Mouse (Mus musculus) forebrain, postnatal 0 days (tissue): ENCODE measurements at regions not wholly inside any gene's neighbourhood (a gene's known extent, or its start where the extent isn't known, plus 50 kb on each side); places are given as distances from the start of the nearest gene placed in this dataset.

Experiments
- ATAC-seq: fragments of 200-750 bp; cut with Nextera tagmentation; 2 replicates; pipeline ENCODE4 v1.8.0; 2017; ENCODE audit warnings: mild to moderate bottlenecking, moderate library complexity
- DNase-seq: peaks from one replicate; pipeline ENCODE4 v3.0.0-alpha.2; 2015
- H3K27ac ChIP-seq: fragments of 300-500 bp; sonication (generic); 2 replicates; pipeline ENCODE4 v1.5.1; 2014; ENCODE audit warnings: low read depth, mild to moderate bottlenecking, antibody characterized with exemption, low read length, moderate library complexity, mixed read lengths
- H3K27me3 ChIP-seq: fragments of 300-500 bp; sonication (generic); 2 replicates; pipeline ENCODE4 v1.6.1; 2014; ENCODE audit warnings: mild to moderate bottlenecking, low read length, mixed read lengths; ENCODE audit not compliant: insufficient read depth
- H3K36me3 ChIP-seq: fragments of 300-500 bp; sonication (generic); 2 replicates; pipeline ENCODE4 v1.6.1; 2014; ENCODE audit warnings: mild to moderate bottlenecking, moderate library complexity; ENCODE audit not compliant: insufficient read depth
- H3K4me1 ChIP-seq: fragments of 300-500 bp; sonication (generic); 2 replicates; pipeline ENCODE4 v1.6.1; 2014; ENCODE audit warnings: antibody characterized with exemption; ENCODE audit not compliant: insufficient read depth
- H3K4me2 ChIP-seq: fragments of 300-500 bp; sonication (generic); 2 replicates; pipeline ENCODE4 v1.6.1; 2014; ENCODE audit warnings: low read depth, mild to moderate bottlenecking, moderate library complexity
- H3K4me3 ChIP-seq: fragments of 300-500 bp; sonication (generic); 2 replicates; pipeline ENCODE4 v1.5.1; 2014; ENCODE audit warnings: low read depth, low read length, mixed read lengths
- H3K9ac ChIP-seq: fragments of 300-500 bp; sonication (generic); 2 replicates; pipeline ENCODE4 v1.6.1; 2014; ENCODE audit warnings: mild to moderate bottlenecking
- H3K9me3 ChIP-seq: fragments of 300-500 bp; sonication (generic); 2 replicates; pipeline ENCODE4 v1.6.1; 2016; ENCODE audit warnings: low read length
- CTCF ChIP-seq: sonication (generic); IDR thresholded peaks from 2 replicates; pipeline ENCODE4 v1.5.1; 2016; ENCODE audit warnings: antibody characterized with exemption, control low read depth, low read depth
- WGBS: fragments of 180-500 bp; shearing (Covaris S2); extraction: QIAGEN DNeasy Blood & Tissue Kit; methylation state at CpG from one replicate; pipeline ENCODE4 v1.1.7; 2014; 5-methylcytosine and 5-hydroxymethylcytosine counted together

DNA sequence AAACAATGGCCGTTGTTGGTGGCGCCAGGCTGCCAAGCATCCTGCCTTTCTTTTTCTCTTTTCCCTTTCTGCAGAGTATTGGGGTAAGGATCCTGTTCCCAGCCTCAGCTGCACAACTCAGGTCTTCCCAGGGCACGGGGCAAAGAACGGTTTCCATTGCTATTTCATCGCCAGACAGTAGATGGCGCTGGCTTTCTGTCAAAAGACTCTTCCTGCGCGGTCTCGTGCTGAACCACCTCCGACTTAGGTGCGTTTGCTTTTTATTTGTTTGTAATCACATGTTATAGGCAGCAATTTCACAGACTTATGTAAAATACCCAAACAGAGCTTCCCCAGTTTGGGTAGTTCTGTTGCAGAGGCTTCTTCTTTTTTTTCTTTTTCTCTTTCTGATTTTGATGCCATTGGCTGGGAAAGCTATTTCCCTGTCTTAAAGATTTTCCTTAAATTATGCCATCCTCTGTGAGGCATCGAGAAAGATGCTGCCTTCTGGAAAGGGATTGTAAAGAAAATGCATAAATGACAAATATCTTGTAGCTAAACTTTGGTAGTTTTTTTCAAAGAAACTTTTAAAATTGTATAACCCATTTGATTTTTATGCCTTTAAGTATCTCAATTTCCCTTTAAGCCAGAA lies 69.2 kb upstream of the Fam92a start:
- Histone ChIP-seq H3K9ac (no peak overlapping the region), H3K4me2 (peak overlapping the region; percentile 32), H3K27me3 (no peaks in the 10 kb centered on the region), H3K4me3 (0 out of 2 replicates have a peak overlapping the region, but pooled peaks have one; percentile 15), H3K4me1 (no peaks in the 10 kb centered on the region), H3K36me3 (no peaks in the 10 kb centered on the region), H3K27ac (no peak overlapping the region), H3K9me3 (no peaks in the 10 kb centered on the region)
- DNase-seq (peak; percentile 91), ATAC-seq (peak; percentile 87)
- TF ChIP-seq CTCF, result peak; percentile 97
- WGBS, result 1% methylated on average over 12 of the region's 12 CpGs

- Histone ChIP-seq H3K9me3 (no peaks in the 10 kb centered on the region), H3K27ac (no peak overlapping the region), H3K4me1 (no peaks in the 10 kb centered on the region), H3K27me3 (no peaks in the 10 kb centered on the region), H3K4me3 (no peak overlapping the region), H3K36me3 (no peaks in the 10 kb centered on the region), H3K9ac (no peak overlapping the region), H3K4me2 (no peak overlapping the region)
- no peak for ATAC-seq
- peak; percentile 61 for TF ChIP-seq CTCF
- WGBS, result 81% methylated on average over 1 of the region's 1 CpGs
- DNase-seq, result peak; percentile 79
These were observed 58.9 kb upstream of the Fam92a start for GRCm38 (mm10) chr4:12230731-12231130.
